Mouse (Mus musculus) erythroid progenitor cell, adult 5-6 weeks (primary cell): ENCODE measurements around the gene Lrpap1. TPM values are rescaled to one million over a fixed set of nuclear protein-coding genes. Genes with fewer than 3 reads are reported as not detected.
A peak's percentile ranks its signal among the peaks of the same experiment; 100 is the strongest.

ENCODE experiments used
- ATAC-seq: replicated peaks from 2 replicates; pipeline ENCODE4 v1.8.0; 2016; ENCODE audit warnings: moderate number of reproducible peaks, mild to moderate bottlenecking, moderate TSS enrichment, inconsistent platforms; ENCODE audit not compliant: poor library complexity, low FRiP score, severe bottlenecking
- total RNA-seq, 2 experiments: library from RNA; stranded (forward) in 1 of 2; stranded (reverse) in 1 of 2; fragments of 150-400 nt in 1 of 2; fragments of 186-747, 209-891 nt in 1 of 2; gene quantifications; 2 replicates each; pipeline versions ENCODE4 v1.2.3 to v1.2.4; 2015 to 2017; ENCODE audit warnings: low replicate concordance in 2 of 2

The Lrpap1 gene
- total RNA-seq, 2 experiments from 2014 or later, result 7.1 to 17.8 TPM

- ATAC-seq, result no peak
These were observed 24.2 kb upstream of the Lrpap1 start for GRCm38 (mm10) chr5:35129767-35130191.

- ATAC-seq, result no peak
These were observed 23.6 kb upstream of the Lrpap1 start for GRCm38 (mm10) chr5:35129208-35129607.

GRCm38 (mm10) chr5:35120024-35120423 lies 14.5 kb upstream of the Lrpap1 start:
- ATAC-seq, result no peak

GRCm38 (mm10) chr5:35118418-35118817 lies 12.9 kb upstream of the Lrpap1 start:
- ATAC-seq, result no peak

- no peak for ATAC-seq
These were observed 12.1 kb upstream of the Lrpap1 start for GRCm38 (mm10) chr5:35117633-35118032.

- ATAC-seq, result no peak
These were observed 10.4 kb upstream of the Lrpap1 start for GRCm38 (mm10) chr5:35116002-35116401.

- ATAC-seq, result no peak
These were observed 6.9 kb upstream of the Lrpap1 start for GRCm38 (mm10) chr5:35112444-35112843.

GRCm38 (mm10) chr5:35105922-35106298 lies 344 bp upstream of the Lrpap1 start:
- ATAC-seq, result peak; percentile 22

- no peak for ATAC-seq
These were observed 1.2 kb downstream of the Lrpap1 start for GRCm38 (mm10) chr5:35104183-35104959.

- no peak for ATAC-seq
These were observed 2.0 kb downstream of the Lrpap1 start for GRCm38 (mm10) chr5:35103528-35103927.

GRCm38 (mm10) chr5:35103086-35103485 lies 2.5 kb downstream of the Lrpap1 start:
- ATAC-seq, result no peak

GRCm38 (mm10) chr5:35091636-35092035 lies 13.9 kb downstream of the Lrpap1 start:
- no peak for ATAC-seq

- no peak for ATAC-seq
These were observed 16.0 kb downstream of the Lrpap1 start for GRCm38 (mm10) chr5:35089614-35089963.

GRCm38 (mm10) chr5:35088785-35089613 lies 16.6 kb downstream of the Lrpap1 start:
- ATAC-seq, result peak; percentile 66

GRCm38 (mm10) chr5:35084913-35085312 lies 20.7 kb downstream of the Lrpap1 start:
- ATAC-seq, result no peak

- no peak for ATAC-seq
These were observed 26.5 kb downstream of the Lrpap1 start for GRCm38 (mm10) chr5:35079101-35079500.

GRCm38 (mm10) chr5:35076369-35076768 lies 29.2 kb downstream of the Lrpap1 start:
- ATAC-seq, result no peak

GRCm38 (mm10) chr5:35073992-35074391 lies 31.6 kb downstream of the Lrpap1 start:
- ATAC-seq, result no peak

- ATAC-seq, result no peak
These were observed 32.3 kb downstream of the Lrpap1 start for GRCm38 (mm10) chr5:35073235-35073634.

GRCm38 (mm10) chr5:35071855-35072254 lies 33.7 kb downstream of the Lrpap1 start:
- no peak for ATAC-seq

- no peak for ATAC-seq
These were observed 34.6 kb downstream of the Lrpap1 start for GRCm38 (mm10) chr5:35070953-35071352.
